Mouse (Mus musculus): ENCODE measurements around the gene Stk17b. TPM values are rescaled to one million over a fixed set of nuclear protein-coding genes. Genes with fewer than 3 reads are reported as not detected.

Stk17b gene
- polyA plus RNA-seq (2015; fragmentation: Nextera tagmentation; extraction: Ambion mirVana) = 9.0 and 9.7 TPM in 2 replicates

- no peaks in the 10 kb centered on the region for H3K27me3 ChIP-seq
- peaks cover 3% of the 10 kb centered on the region for H3K4me1 ChIP-seq
- peak; percentile 99 for ATAC-seq
- peak within 1 kb of the TSS; percentile 72 for H3K9ac ChIP-seq
- H3K36me3 ChIP-seq (ENCODE audit: poor library complexity, severe bottlenecking) = no peaks in the 10 kb centered on the region
- under 1% methylated on average over 73 of the region's 81 CpGs for WGBS
- H3K4me3 ChIP-seq = peak within 1 kb of the TSS; percentile 82
- 0 out of 2 replicates have a peak within 1 kb of the TSS, but pooled peaks have one; percentile 40 for H3K27ac ChIP-seq
- no peaks in the 10 kb centered on the region for H3K9me3 ChIP-seq (replicated peaks)
- peak within 1 kb of the TSS; percentile 76 for H3K4me2 ChIP-seq
Observed at GRCm38 (mm10) chr1:53784721-53785418, at the start of gene Stk17b. Gene Stk17b (minus strand): TSS chr1:53785224.

- no peak overlapping the region for H3K4me2 ChIP-seq
- no peak overlapping the region for H3K9ac ChIP-seq
- no peak overlapping the region for H3K4me3 ChIP-seq
- no peaks in the 10 kb centered on the region for H3K9me3 ChIP-seq (replicated peaks)
- peaks cover 3% of the 10 kb centered on the region; the same call in 1 of the 2 replicates for H3K27me3 ChIP-seq
- ATAC-seq = no peak
- 88% methylated on average over 5 of the region's 5 CpGs for WGBS
- H3K27ac ChIP-seq = no peak overlapping the region
- H3K4me1 ChIP-seq = no peaks in the 10 kb centered on the region
- H3K36me3 ChIP-seq (ENCODE audit: poor library complexity, severe bottlenecking) = no peaks in the 10 kb centered on the region
Observed at GRCm38 (mm10) chr1:53830286-53830685, 45.3 kb upstream of the Stk17b start.

GRCm38 (mm10) chr1:53829089-53829488 lies 44.1 kb upstream of the Stk17b start:
- no peak overlapping the region for H3K4me3 ChIP-seq
- 68% methylated on average over 9 of the region's 9 CpGs for WGBS
- no peak overlapping the region for H3K27ac ChIP-seq
- no peak overlapping the region for H3K9ac ChIP-seq
- peaks cover 3% of the 10 kb centered on the region for H3K4me1 ChIP-seq
- no peaks in the 10 kb centered on the region for H3K9me3 ChIP-seq (replicated peaks)
- H3K4me2 ChIP-seq = no peak overlapping the region
- peaks cover 3% of the 10 kb centered on the region; the same call in 1 of the 2 replicates for H3K27me3 ChIP-seq
- ATAC-seq = no peak
- no peaks in the 10 kb centered on the region for H3K36me3 ChIP-seq (ENCODE audit: poor library complexity, severe bottlenecking)

GRCm38 (mm10) chr1:53824446-53825337 lies 39.7 kb upstream of the Stk17b start:
- H3K27ac ChIP-seq = no peak overlapping the region
- no peak overlapping the region for H3K9ac ChIP-seq
- no peaks in the 10 kb centered on the region for H3K36me3 ChIP-seq (ENCODE audit: poor library complexity, severe bottlenecking)
- H3K27me3 ChIP-seq = peaks cover 3% of the 10 kb centered on the region; the same call in 1 of the 2 replicates
- no peak overlapping the region for H3K4me2 ChIP-seq
- peak; percentile 7; the same call in 1 of the 2 replicates for ATAC-seq
- WGBS = 77% methylated on average over 9 of the region's 9 CpGs
- peaks cover 18% of the 10 kb centered on the region for H3K4me1 ChIP-seq
- H3K4me3 ChIP-seq = no peak overlapping the region
- H3K9me3 ChIP-seq (replicated peaks) = no peaks in the 10 kb centered on the region

- no peaks in the 10 kb centered on the region for H3K9me3 ChIP-seq (replicated peaks)
- peaks cover 3% of the 10 kb centered on the region; the same call in 1 of the 2 replicates for H3K27me3 ChIP-seq
- H3K27ac ChIP-seq = no peak overlapping the region
- peak; percentile 90 for ATAC-seq
- peaks cover 21% of the 10 kb centered on the region for H3K4me1 ChIP-seq
- peak overlapping the region; percentile 45 for H3K4me2 ChIP-seq
- peak overlapping the region; percentile 9; the same call in 1 of the 2 replicates for H3K4me3 ChIP-seq
- 2% methylated on average over 10 of the region's 10 CpGs for WGBS
- H3K9ac ChIP-seq = peak overlapping the region; percentile 28; the same call in 1 of the 2 replicates
- H3K36me3 ChIP-seq (ENCODE audit: poor library complexity, severe bottlenecking) = no peaks in the 10 kb centered on the region
Observed at GRCm38 (mm10) chr1:53823687-53824445, 38.8 kb upstream of the Stk17b start.

GRCm38 (mm10) chr1:53821983-53822382 lies 37.0 kb upstream of the Stk17b start:
- H3K9me3 ChIP-seq (replicated peaks) = no peaks in the 10 kb centered on the region
- H3K4me1 ChIP-seq = peaks cover 21% of the 10 kb centered on the region
- H3K27me3 ChIP-seq = peaks cover 3% of the 10 kb centered on the region; the same call in 1 of the 2 replicates
- no peak overlapping the region for H3K9ac ChIP-seq
- no peak overlapping the region for H3K4me2 ChIP-seq
- H3K36me3 ChIP-seq (ENCODE audit: poor library complexity, severe bottlenecking) = no peaks in the 10 kb centered on the region
- no peak overlapping the region for H3K4me3 ChIP-seq
- no peak overlapping the region for H3K27ac ChIP-seq
- ATAC-seq = no peak

- Histone ChIP-seq H3K27ac (no peak overlapping the region), H3K9ac (no peak overlapping the region), H3K9me3 (replicated peaks) (no peaks in the 10 kb centered on the region), H3K27me3 (no peaks in the 10 kb centered on the region; the same call in 1 of the 2 replicates), H3K4me3 (no peak overlapping the region), H3K4me1 (peaks cover 21% of the 10 kb centered on the region), H3K4me2 (no peak overlapping the region), H3K36me3 (ENCODE audit: poor library complexity, severe bottlenecking) (no peaks in the 10 kb centered on the region)
- no peak; the same call in 1 of the 2 replicates for ATAC-seq
- WGBS = 54% methylated on average over 5 of the region's 5 CpGs
Observed at GRCm38 (mm10) chr1:53820041-53820632, 35.1 kb upstream of the Stk17b start.

- Histone ChIP-seq H3K9me3 (replicated peaks) (no peaks in the 10 kb centered on the region), H3K36me3 (ENCODE audit: poor library complexity, severe bottlenecking) (no peaks in the 10 kb centered on the region), H3K4me3 (no peak overlapping the region), H3K27me3 (no peaks in the 10 kb centered on the region), H3K4me2 (no peak overlapping the region), H3K9ac (no peak overlapping the region), H3K4me1 (peaks cover 10% of the 10 kb centered on the region), H3K27ac (no peak overlapping the region)
- WGBS = 46% methylated on average over 3 of the region's 3 CpGs
- ATAC-seq = no peak
Observed at GRCm38 (mm10) chr1:53818072-53818862, 33.2 kb upstream of the Stk17b start.

- H3K4me1 ChIP-seq = peaks cover 9% of the 10 kb centered on the region; the same call in 1 of the 2 replicates
- H3K9me3 ChIP-seq (replicated peaks) = no peaks in the 10 kb centered on the region
- H3K4me2 ChIP-seq = no peak overlapping the region
- ATAC-seq = no peak
- 75% methylated on average over 2 of the region's 2 CpGs for WGBS
- no peaks in the 10 kb centered on the region; the same call in 1 of the 2 replicates for H3K36me3 ChIP-seq (ENCODE audit: poor library complexity, severe bottlenecking)
- no peak overlapping the region for H3K9ac ChIP-seq
- no peak overlapping the region for H3K27ac ChIP-seq
- no peak overlapping the region for H3K4me3 ChIP-seq
- no peaks in the 10 kb centered on the region for H3K27me3 ChIP-seq
Observed at GRCm38 (mm10) chr1:53816353-53816752, 31.3 kb upstream of the Stk17b start.

GRCm38 (mm10) chr1:53814077-53814705 lies 29.2 kb upstream of the Stk17b start:
- no peaks in the 10 kb centered on the region for H3K9me3 ChIP-seq (replicated peaks)
- H3K4me3 ChIP-seq = no peak overlapping the region
- no peaks in the 10 kb centered on the region for H3K4me1 ChIP-seq
- H3K9ac ChIP-seq = no peak overlapping the region
- no peak for ATAC-seq
- no peaks in the 10 kb centered on the region for H3K27me3 ChIP-seq
- no peaks in the 10 kb centered on the region; the same call in 1 of the 2 replicates for H3K36me3 ChIP-seq (ENCODE audit: poor library complexity, severe bottlenecking)
- H3K27ac ChIP-seq = no peak overlapping the region
- 64% methylated on average over 2 of the region's 2 CpGs for WGBS
- no peak overlapping the region for H3K4me2 ChIP-seq
